In genomic region chr11:56116553-56117232, GRCm38 (mm10) we compare ENCODE assay signal across 8 mouse cellular contexts.
A peak's percentile ranks its signal among the peaks of the same experiment; 100 is the strongest.
DNase-seq lines count a peak whose midpoint lies in the region; ATAC-seq and TF ChIP-seq lines count a peak whose summit lies in the region.

No protein-coding gene starts in this region.

- H3K4me3 ChIP-seq in lung, embryonic 14.5 days (ENCODE audit: low read depth, low read length), result no peak overlapping the region

- no peaks in the 10 kb centered on the region for H3K9me3 ChIP-seq in lung, embryonic 14.5 days (ENCODE audit: low read depth, low read length)

- no peak for ATAC-seq in lung, embryonic 14.5 days (ENCODE audit: insufficient read depth)
- no peak for ATAC-seq in megakaryocyte-erythroid progenitor cell, adult 5-6 weeks (replicated peaks; ENCODE audit: low FRiP score, low TSS enrichment, poor library complexity, severe bottlenecking)

- H3K4me1 ChIP-seq in lung, embryonic 14.5 days (ENCODE audit: insufficient read depth), result no peaks in the 10 kb centered on the region

- peak; percentile 65 for TF ChIP-seq CTCF in lung, embryonic 14.5 days (IDR thresholded peaks at IDR 0.05; ENCODE audit: low read depth)

- 44% methylated on average over 12 of the region's 12 CpGs for WGBS in lung, embryonic 14.5 days

- no peaks in the 10 kb centered on the region for H3K36me3 ChIP-seq in lung, embryonic 14.5 days (ENCODE audit: insufficient read depth)

- H3K4me2 ChIP-seq in lung, embryonic 14.5 days, result no peak overlapping the region

- intact Hi-C loops in heart, postnatal 14 days (cut with DNase I), result no loop called here

- H3K9ac ChIP-seq in lung, embryonic 14.5 days, result no peak overlapping the region

- no peak overlapping the region for H3K27ac ChIP-seq in lung, embryonic 14.5 days (ENCODE audit: low read depth)

- peak; percentile 9 for DNase-seq in gastrocnemius, adult 18-20 months (ENCODE audit: low spot score)
- no peak for DNase-seq in gastrocnemius, postnatal 4 days (ENCODE audit: low spot score in 2 of 2)
- peak; percentile 26 for DNase-seq in 416B (ENCODE audit: low read depth)
- peak; percentile 22 for DNase-seq in cerebellum, adult 9-10 months
- DNase-seq in heart, postnatal 14 days, result peak; percentile 4 to 37
- DNase-seq in lung, embryonic 14.5 days, result peak; percentile 81
- DNase-seq in right cerebral cortex, postnatal 14 days, result peak; percentile 47

- no peaks in the 10 kb centered on the region for H3K27me3 ChIP-seq in lung, embryonic 14.5 days (ENCODE audit: insufficient read depth, low read length)

Comparison
In these comparisons a context has a peak if more than half of its experiments do, and no peak if none do; other contexts are left out.
1. DNase-seq: peak in gastrocnemius, adult 18-20 months (single experiment), 416B (single experiment), cerebellum, adult 9-10 months (single experiment), heart, postnatal 14 days (2 of 2), lung, embryonic 14.5 days (single experiment) and right cerebral cortex, postnatal 14 days (single experiment); none in gastrocnemius, postnatal 4 days (0 of 2).